Mouse (Mus musculus): ENCODE measurements around the gene Ptpa. TPM values are rescaled to one million over a fixed set of nuclear protein-coding genes. Genes with fewer than 3 reads are reported as not detected.

The Ptpa gene
- polyA plus RNA-seq, 1 experiment from 2014 or later, result 161 TPM

- H3K9me3 ChIP-seq, result no peaks in the 10 kb centered on the region
- H3K27me3 ChIP-seq (replicated peaks; ENCODE audit: low read depth, poor library complexity, severe bottlenecking), result peaks cover 35% of the 10 kb centered on the region
- WGBS, result under 1% methylated on average over 49 of the region's 51 CpGs
- no peaks in the 10 kb centered on the region for H3K36me3 ChIP-seq (replicated peaks)
- DNase-seq (ENCODE audit: low spot score), result peak; percentile 95
- H3K27ac ChIP-seq (replicated peaks), result peak overlapping the region; percentile 99
- peaks cover 73% of the 10 kb centered on the region for H3K4me1 ChIP-seq
- H3K4me3 ChIP-seq, result peak overlapping the region; percentile 95
Measured at GRCm38 (mm10) chr2:30471795-30472720, 56.2 kb downstream of the Ptpa start.

- Histone ChIP-seq H3K4me3 (peak overlapping the region; percentile 95), H3K36me3 (replicated peaks) (no peaks in the 10 kb centered on the region), H3K27me3 (replicated peaks; ENCODE audit: low read depth, poor library complexity, severe bottlenecking) (peaks cover 34% of the 10 kb centered on the region), H3K9me3 (no peaks in the 10 kb centered on the region), H3K4me1 (peaks cover 68% of the 10 kb centered on the region), H3K27ac (replicated peaks) (peak overlapping the region; percentile 99)
- under 1% methylated on average over 60 of the region's 60 CpGs for WGBS
- DNase-seq (ENCODE audit: low spot score), result peak; percentile 67
Measured at GRCm38 (mm10) chr2:30472731-30473351, 57.0 kb downstream of the Ptpa start.

- no peaks in the 10 kb centered on the region for H3K9me3 ChIP-seq
- H3K36me3 ChIP-seq (replicated peaks), result no peaks in the 10 kb centered on the region
- H3K4me1 ChIP-seq, result peaks cover 61% of the 10 kb centered on the region
- DNase-seq (ENCODE audit: low spot score), result no peak
- 7% methylated on average over 80 of the region's 80 CpGs for WGBS
- peak overlapping the region; percentile 95 for H3K4me3 ChIP-seq
- peaks cover 27% of the 10 kb centered on the region for H3K27me3 ChIP-seq (replicated peaks; ENCODE audit: low read depth, poor library complexity, severe bottlenecking)
- peak overlapping the region; percentile 99 for H3K27ac ChIP-seq (replicated peaks)
Measured at GRCm38 (mm10) chr2:30473431-30474031, 57.7 kb downstream of the Ptpa start.

GRCm38 (mm10) chr2:30474039-30474438 is 58.2 kb downstream of the Ptpa start, which contains the start of gene Ier5l:
TSS of gene Ier5l (minus strand) at chr2:30474219.
- Histone ChIP-seq H3K4me1 (peaks cover 56% of the 10 kb centered on the region), H3K4me3 (peak within 1 kb of the TSS; percentile 95), H3K27me3 (replicated peaks; ENCODE audit: low read depth, poor library complexity, severe bottlenecking) (peaks cover 22% of the 10 kb centered on the region), H3K27ac (replicated peaks) (peak within 1 kb of the TSS; percentile 99), H3K9me3 (no peaks in the 10 kb centered on the region), H3K36me3 (replicated peaks) (no peaks in the 10 kb centered on the region)
- DNase-seq (ENCODE audit: low spot score), result peak; percentile 97
- WGBS, result under 1% methylated on average over 37 of the region's 37 CpGs

- Histone ChIP-seq H3K27me3 (replicated peaks; ENCODE audit: low read depth, poor library complexity, severe bottlenecking) (peaks cover 19% of the 10 kb centered on the region), H3K36me3 (replicated peaks) (no peaks in the 10 kb centered on the region), H3K9me3 (no peaks in the 10 kb centered on the region), H3K27ac (replicated peaks) (peak overlapping the region; percentile 99), H3K4me1 (peaks cover 49% of the 10 kb centered on the region), H3K4me3 (peak overlapping the region; percentile 95)
- whole genome bisulfite sequencing, result 22% methylated on average over 4 of the region's 4 CpGs
- DNase-seq (ENCODE audit: low spot score), result no peak
Measured at GRCm38 (mm10) chr2:30474776-30475175, 58.9 kb downstream of the Ptpa start.

GRCm38 (mm10) chr2:30475457-30475856 is 59.6 kb downstream of the Ptpa start:
- Histone ChIP-seq H3K36me3 (replicated peaks) (no peaks in the 10 kb centered on the region), H3K9me3 (no peaks in the 10 kb centered on the region), H3K4me3 (0 out of 2 replicates have a peak overlapping the region, but pooled peaks have one; percentile 2), H3K27ac (replicated peaks) (peak overlapping the region; percentile 24; the same call in 1 of the 2 replicates), H3K27me3 (replicated peaks; ENCODE audit: low read depth, poor library complexity, severe bottlenecking) (peaks cover 19% of the 10 kb centered on the region), H3K4me1 (peaks cover 42% of the 10 kb centered on the region)
- WGBS, result 83% methylated on average over 7 of the region's 7 CpGs
- no peak for DNase-seq (ENCODE audit: low spot score)

- peaks cover 39% of the 10 kb centered on the region for H3K4me1 ChIP-seq
- no peak overlapping the region for H3K4me3 ChIP-seq
- no peak overlapping the region; the same call in 1 of the 2 replicates for H3K27ac ChIP-seq (replicated peaks)
- no peaks in the 10 kb centered on the region for H3K9me3 ChIP-seq
- no peak for DNase-seq (ENCODE audit: low spot score)
- 74% methylated on average over 2 of the region's 2 CpGs for WGBS
- H3K36me3 ChIP-seq (replicated peaks), result no peaks in the 10 kb centered on the region
- H3K27me3 ChIP-seq (replicated peaks; ENCODE audit: low read depth, poor library complexity, severe bottlenecking), result peaks cover 19% of the 10 kb centered on the region
Measured at GRCm38 (mm10) chr2:30476241-30476640, 60.4 kb downstream of the Ptpa start.

- WGBS, result 74% methylated on average over 1 of the region's 1 CpGs
Measured at GRCm38 (mm10) chr2:30478526-30478925, 62.7 kb downstream of the Ptpa start.

GRCm38 (mm10) chr2:30487597-30487996 is 71.8 kb downstream of the Ptpa start:
- no peak overlapping the region for H3K4me3 ChIP-seq
- H3K9me3 ChIP-seq, result no peaks in the 10 kb centered on the region
- H3K4me1 ChIP-seq, result peaks cover 24% of the 10 kb centered on the region
- no peak for DNase-seq (ENCODE audit: low spot score)
- WGBS, result 35% methylated on average over 7 of the region's 7 CpGs
- no peaks in the 10 kb centered on the region for H3K27me3 ChIP-seq (replicated peaks; ENCODE audit: low read depth, poor library complexity, severe bottlenecking)
- no peaks in the 10 kb centered on the region for H3K36me3 ChIP-seq (replicated peaks)
- H3K27ac ChIP-seq (replicated peaks), result peak overlapping the region; percentile 51; the same call in 1 of the 2 replicates

More at GRCm38 (mm10) chr2:30478526-30478925, 62.7 kb downstream of the Ptpa start:
- Histone ChIP-seq H3K27me3 (replicated peaks; ENCODE audit: low read depth, poor library complexity, severe bottlenecking) (peaks cover 19% of the 10 kb centered on the region), H3K27ac (replicated peaks) (no peak overlapping the region), H3K9me3 (no peaks in the 10 kb centered on the region), H3K4me1 (peaks cover 55% of the 10 kb centered on the region), H3K36me3 (replicated peaks) (no peaks in the 10 kb centered on the region), H3K4me3 (no peak overlapping the region)
- no peak for DNase-seq (ENCODE audit: low spot score)

- 75% methylated on average over 2 of the region's 2 CpGs for WGBS
- H3K9me3 ChIP-seq, result no peaks in the 10 kb centered on the region
- H3K4me1 ChIP-seq, result peaks cover 8% of the 10 kb centered on the region
- no peaks in the 10 kb centered on the region for H3K27me3 ChIP-seq (replicated peaks; ENCODE audit: low read depth, poor library complexity, severe bottlenecking)
- H3K36me3 ChIP-seq (replicated peaks), result no peaks in the 10 kb centered on the region
- no peak overlapping the region for H3K4me3 ChIP-seq
- no peak for DNase-seq (ENCODE audit: low spot score)
- H3K27ac ChIP-seq (replicated peaks), result no peak overlapping the region
Measured at GRCm38 (mm10) chr2:30490384-30490783, 74.5 kb downstream of the Ptpa start.

- 78% methylated on average over 8 of the region's 8 CpGs for WGBS
- DNase-seq (ENCODE audit: low spot score), result no peak
- H3K27ac ChIP-seq (replicated peaks), result peak overlapping the region; percentile 84
- peak overlapping the region; percentile 52; the same call in 1 of the 2 replicates for H3K4me3 ChIP-seq
- no peaks in the 10 kb centered on the region for H3K36me3 ChIP-seq (replicated peaks)
- peaks cover 20% of the 10 kb centered on the region for H3K4me1 ChIP-seq
- no peaks in the 10 kb centered on the region for H3K9me3 ChIP-seq
- no peaks in the 10 kb centered on the region for H3K27me3 ChIP-seq (replicated peaks; ENCODE audit: low read depth, poor library complexity, severe bottlenecking)
Measured at GRCm38 (mm10) chr2:30495000-30495908, 79.4 kb downstream of the Ptpa start.
